Mouse (Mus musculus): ENCODE measurements around the gene Fosl1.

DNA sequence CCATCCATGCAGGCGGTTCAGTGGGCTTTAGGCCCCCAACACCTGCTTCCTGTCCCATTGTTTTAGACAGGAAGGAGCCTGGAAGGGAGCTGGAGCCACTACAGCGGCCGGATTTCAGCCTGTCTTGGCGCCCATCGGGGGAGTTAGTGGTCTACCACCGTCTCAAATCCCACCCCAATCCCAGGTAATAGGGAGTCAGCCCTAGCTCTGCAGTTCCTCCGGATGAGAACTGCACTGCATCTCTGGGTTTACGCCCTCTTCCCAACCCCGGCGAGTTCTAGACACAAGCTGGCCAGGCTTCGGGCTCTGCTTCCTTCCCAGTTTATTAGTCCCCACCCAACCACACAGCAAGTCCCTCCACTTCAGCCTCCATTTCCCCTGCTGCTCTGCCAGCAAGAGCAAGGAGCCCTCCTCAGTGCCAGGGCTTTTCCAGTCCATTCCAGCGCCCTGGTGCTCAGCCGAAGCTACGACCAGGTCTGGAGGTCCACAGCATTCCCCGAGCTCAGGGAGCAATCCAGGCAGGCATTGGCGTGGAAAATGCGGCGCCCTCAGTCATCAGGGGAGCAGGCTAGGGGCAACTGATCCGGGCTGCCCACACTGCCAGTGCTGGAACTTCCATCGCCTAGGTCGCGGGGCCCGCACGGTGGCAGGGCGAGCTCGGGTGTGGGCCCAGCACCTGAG lies 9.0 kb downstream of the Fosl1 start:
- TF ChIP-seq POLR2A (IDR thresholded peaks at IDR 0.05; ENCODE audit: borderline replicate concordance, low read depth, low read length) (no peak), CTCF (IDR thresholded peaks at IDR 0.05; ENCODE audit: low read depth, low read length) (no peak)
